Mouse (Mus musculus): ENCODE measurements around the gene Anxa2. TPM values are rescaled to one million over a fixed set of nuclear protein-coding genes. Genes with fewer than 3 reads are reported as not detected.

The Anxa2 gene
- total RNA-seq (2012; rRNA removed): 0.08 and 0.13 TPM in 2 replicates
- total RNA-seq (2014; rRNA removed): 0.26 TPM in 1 of 2 replicates, not detected in the other
- polyA plus RNA-seq (2012; ENCODE audit: insufficient read length, low read depth): 0.16 TPM in 1 of 2 replicates, not detected in the other

DNA sequence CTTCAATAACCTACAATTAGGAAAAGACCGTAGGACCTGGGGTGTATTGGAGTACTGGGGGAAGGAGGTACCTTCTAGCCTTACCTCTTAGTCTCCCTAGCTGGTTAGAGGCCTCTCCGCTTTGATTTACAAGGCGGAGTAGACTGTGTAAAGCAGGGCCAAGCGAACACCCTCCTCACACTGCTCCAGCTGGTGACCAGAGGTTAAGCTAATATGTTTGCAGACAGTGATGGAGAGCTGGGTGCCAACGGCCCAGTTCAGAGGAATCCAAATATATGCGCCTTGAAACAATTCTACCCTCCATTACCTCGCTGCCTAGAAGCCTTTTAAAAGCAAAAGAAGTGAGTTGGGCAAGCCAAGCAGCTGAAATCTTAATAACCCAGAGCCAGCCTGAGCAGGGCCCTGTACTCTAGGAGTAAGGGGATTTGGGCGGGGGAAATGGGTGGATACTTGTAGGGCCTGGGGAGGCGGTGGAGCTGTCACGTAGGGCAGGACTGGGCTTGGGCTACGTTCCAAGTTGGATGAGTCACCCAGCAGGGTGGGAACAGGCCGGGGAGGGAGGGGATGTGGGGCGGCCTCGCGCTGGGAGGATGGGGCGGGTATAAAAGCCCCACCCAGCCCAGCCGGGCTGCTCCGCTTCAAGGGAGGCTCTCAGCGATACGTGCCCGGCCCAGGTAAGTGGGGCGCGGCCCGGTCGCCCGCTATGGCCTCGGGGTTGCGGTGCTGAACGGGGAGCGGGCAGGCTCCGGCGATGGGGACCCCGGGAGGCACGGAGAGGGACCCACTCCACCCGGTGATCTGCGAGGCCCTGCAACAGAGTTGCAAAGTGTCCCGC lies at the start of gene Anxa2:
Anxa2 (plus strand) TSS at position 555 of the 835 bp plus-strand sequence.
- no peak within 1 kb of the TSS for H3K9ac ChIP-seq (ENCODE audit: insufficient read depth, low read depth)
- in situ Hi-C loops (cut with MboI; ENCODE audit: low pct_ligation_motif_present, low pct_unique_long_range_greater_than_20kb, low sequenced_read_pairs) (no loop called here), dilution Hi-C loops (cut with MboI; ENCODE audit: extremely low pct_ligation_motif_present, extremely low pct_unique_long_range_greater_than_20kb, low sequenced_read_pairs) (no loop called here)
- no peaks in the 10 kb centered on the region for H3K79me2 ChIP-seq (replicated peaks; ENCODE audit: control insufficient read depth, extremely low read depth, insufficient read depth, poor library complexity, severe bottlenecking)
- no peaks in the 10 kb centered on the region for H3K36me3 ChIP-seq (replicated peaks in 1 of 2; ENCODE audit: control insufficient read depth in 1 of 2, insufficient read depth in 1 of 2, low read length in 1 of 2)
- no peaks in the 10 kb centered on the region for H3K27me3 ChIP-seq (replicated peaks)
- peaks cover 0 to 23% of the 10 kb centered on the region in 2 experiments; a peak in 2 of 4 replicates for H3K4me1 ChIP-seq (ENCODE audit: control insufficient read depth in 1 of 2, insufficient read depth in 2 of 2)
- DNase-seq (ENCODE audit: extremely low read depth): no peak
- no peak for TF ChIP-seq POLR2AphosphoS2 (IDR thresholded peaks at IDR 0.05; ENCODE audit: low read depth, low read length)
- no peak for TF ChIP-seq USF2 (conservative IDR thresholded peaks at IDR 0.05; ENCODE audit: low read depth, low read length)
- TF ChIP-seq JUND (conservative IDR thresholded peaks at IDR 0.05; ENCODE audit: low read depth, low read length): no peak
- no peak for TF ChIP-seq CHD2 (IDR thresholded peaks at IDR 0.05; ENCODE audit: low read length)
- no peak for TF ChIP-seq BHLHE40 (IDR thresholded peaks at IDR 0.05; ENCODE audit: low read depth, low read length)
- no peak for TF ChIP-seq RAD21 (IDR thresholded peaks at IDR 0.05; ENCODE audit: low read depth, low read length)
- no peak for TF ChIP-seq USF1 (IDR thresholded peaks at IDR 0.05; ENCODE audit: low read depth, low read length)
- no peak for TF ChIP-seq MEF2A (IDR thresholded peaks at IDR 0.05; ENCODE audit: borderline replicate concordance, low read depth, low read length)
- no peak for TF ChIP-seq MAX (IDR thresholded peaks at IDR 0.05; ENCODE audit: low read length)
- no peak for TF ChIP-seq ETS1 (conservative IDR thresholded peaks at IDR 0.05; ENCODE audit: low read depth, low read length)
- no peak for TF ChIP-seq ZMIZ1 (IDR thresholded peaks at IDR 0.05; ENCODE audit: low read depth, low read length)
- TF ChIP-seq TCF12 (IDR thresholded peaks at IDR 0.05; ENCODE audit: low read depth, low read length): no peak
- TF ChIP-seq NELFE (IDR thresholded peaks at IDR 0.05; ENCODE audit: low read depth, low read length): no peak
- no peak for TF ChIP-seq HCFC1 (IDR thresholded peaks at IDR 0.05; ENCODE audit: low read depth, low read length)
- no peak for TF ChIP-seq ZNF384 (IDR thresholded peaks at IDR 0.05; ENCODE audit: low read depth, low read length)
- TF ChIP-seq CHD1 (IDR thresholded peaks at IDR 0.05; ENCODE audit: low read depth, low read length): no peak
- no peak for TF ChIP-seq UBTF (IDR thresholded peaks at IDR 0.05; ENCODE audit: low read depth, low read length)
- TF ChIP-seq GABPA (IDR thresholded peaks at IDR 0.05; ENCODE audit: insufficient replicate concordance, low read depth, low read length): no peak
- no peak for TF ChIP-seq PAX5 (IDR thresholded peaks at IDR 0.05; ENCODE audit: low read length)
- TF ChIP-seq JUN (IDR thresholded peaks at IDR 0.05; ENCODE audit: insufficient read depth, low read depth, low read length): no peak
- H3K27ac ChIP-seq (ENCODE audit: insufficient read depth, low read depth): no peak within 1 kb of the TSS
- no peaks in the 10 kb centered on the region for H3K9me3 ChIP-seq (replicated peaks; ENCODE audit: low read length)
- peak within 1 kb of the TSS; percentile 8; the same call in 1 of the 2 replicates for H3K4me2 ChIP-seq (ENCODE audit: insufficient read depth, low read depth, poor library complexity, severe bottlenecking)
- H3K4me3 ChIP-seq (replicated peaks in 1 of 3; ENCODE audit: low read depth in 2 of 3, low read length in 2 of 3, poor library complexity in 1 of 3): no peak within 1 kb of the TSS

Data from CH12.LX (cell line).